ENCODE assay signal across 19 mouse cellular contexts in the genomic region with DNA sequence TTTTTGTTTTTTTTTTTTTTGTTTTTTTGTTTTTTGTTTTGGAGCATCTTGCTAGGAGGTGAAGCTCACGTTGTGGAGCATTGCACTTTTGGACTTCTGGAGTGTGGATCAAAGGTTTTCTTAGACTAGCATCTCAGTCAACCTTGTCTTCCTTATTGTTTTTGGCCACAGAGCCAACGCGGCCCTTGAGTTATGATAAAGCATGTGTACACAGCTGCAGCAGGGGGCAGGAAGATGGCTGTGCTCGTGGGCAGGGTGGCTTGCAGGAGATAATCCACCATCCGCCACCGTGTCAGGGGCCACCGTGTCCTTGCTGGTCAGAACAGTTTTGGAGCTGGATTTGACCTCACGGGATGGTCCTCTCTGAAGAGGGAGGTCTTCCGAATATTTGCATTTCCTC. TPM values are rescaled to one million over a fixed set of nuclear protein-coding genes. Genes with fewer than 3 reads are reported as not detected.
A peak's percentile ranks its signal among the peaks of the same experiment; 100 is the strongest.
DNase-seq lines count a peak whose midpoint lies in the region; ATAC-seq and TF ChIP-seq lines count a peak whose summit lies in the region.
"Had no signal": no experiment of that assay in that cellular context is flagged by ENCODE, and none has a peak within 500 bp of the region (broad histone marks: within the 10 kb centered on the region; RNA-seq: fewer than 3 reads in every experiment).

No protein-coding gene starts in this region.

- no peaks in the 10 kb centered on the region for H3K27me3 ChIP-seq in heart, embryonic 11.5 days (ENCODE audit: control insufficient read depth, insufficient read depth, low read length)
- H3K27me3 ChIP-seq: CH12.LX; limb, embryonic 12.5 days had no signal

- 41% methylated on average over 9 of the region's 9 CpGs for WGBS in heart, embryonic 11.5 days (ENCODE audit: insufficient replicate concordance)

- no peak overlapping the region for H3K27ac ChIP-seq in heart, embryonic 11.5 days (ENCODE audit: low read depth, low read length)
- no peak overlapping the region for H3K27ac ChIP-seq in gastrocnemius, adult 2 months
- H3K27ac ChIP-seq: hindbrain, postnatal 0 days; limb, embryonic 12.5 days; liver, embryonic 12.5 days had no signal

- no peak for DNase-seq in heart, adult 18-20 months
- DNase-seq in kidney, postnatal 10 days, result peak; percentile 35
- no peak for DNase-seq in kidney, adult 11 months
- DNase-seq in ovary, adult 18-20 months (ENCODE audit: low spot score), result peak; percentile 65
- DNase-seq in ovary, postnatal 10 days (ENCODE audit: low spot score), result no peak
- DNase-seq in gastrocnemius, adult 2 months, result no peak
- DNase-seq: adrenal gland, postnatal 14 days; cerebellum, adult 9-11 months; lung, adult 2 months; retina, postnatal 1 day; thymus, postnatal 36 days had no signal

- ATAC-seq in heart, embryonic 11.5 days (replicated peaks; ENCODE audit: insufficient number of reproducible peaks, low FRiP score, low TSS enrichment), result no peak
- ATAC-seq: hindbrain, postnatal 0 days; liver, embryonic 12.5 days had no signal

- no peak overlapping the region for H3K4me3 ChIP-seq in heart, embryonic 11.5 days (ENCODE audit: low read depth, low read length)
- H3K4me3 ChIP-seq in gastrocnemius, adult 2 months, result no peak overlapping the region
- H3K4me3 ChIP-seq: limb, embryonic 12.5 days; liver, embryonic 12.5 days; megakaryocyte, embryonic 14.5 days; myocyte had no signal

- H3K36me3 ChIP-seq in heart, embryonic 11.5 days (ENCODE audit: control insufficient read depth, insufficient read depth, low read length), result no peaks in the 10 kb centered on the region
- H3K36me3 ChIP-seq: limb, embryonic 12.5 days; liver, embryonic 12.5 days had no signal

- no peaks in the 10 kb centered on the region for H3K9me3 ChIP-seq in heart, embryonic 11.5 days (replicated peaks; ENCODE audit: control insufficient read depth, low read length)
- H3K9me3 ChIP-seq: limb, embryonic 12.5 days; liver, embryonic 12.5 days had no signal

- no peak overlapping the region for H3K9ac ChIP-seq in heart, embryonic 11.5 days (ENCODE audit: low read depth, low read length)
- H3K9ac ChIP-seq: limb, embryonic 12.5 days; liver, embryonic 12.5 days had no signal

- intact Hi-C loops in gastrocnemius, adult 2 months (cut with DNase I), result no loop called here

- no peak for TF ChIP-seq CTCF in gastrocnemius, adult 2 months (IDR thresholded peaks at IDR 0.05)

- H3K4me2 ChIP-seq in heart, embryonic 11.5 days, result 0 out of 2 replicates have a peak overlapping the region, but pooled peaks have one; percentile 19
- H3K4me2 ChIP-seq: limb, embryonic 12.5 days; liver, embryonic 12.5 days had no signal

- peaks cover 20% of the 10 kb centered on the region for H3K4me1 ChIP-seq in heart, embryonic 11.5 days (ENCODE audit: control insufficient read depth, insufficient read depth, low read length)
- H3K4me1 ChIP-seq: megakaryocyte, embryonic 14.5 days had no signal

RNA-seq across cellular contexts. Expression of a gene that starts 29.4 kb away (rescaled TPM):
- 56.6 and 56.8 TPM in 2 replicates for polyA plus RNA-seq in heart, embryonic 11.5 days (2014; fragmentation: Nextera tagmentation; extraction: Ambion mirVana)
- total RNA-seq in heart, adult 18-20 months (2021), result 10 to 100 TPM; 37.2 to 38.1 TPM
- total RNA-seq in gastrocnemius, adult 2 months (2021), result 10 to 100 TPM; 17.4 to 19.2 TPM
- total RNA-seq: MEL had no signal

Comparison
In these comparisons a context has a peak if more than half of its experiments do, and no peak if none do; other contexts are left out.
1. DNase-seq: peak in kidney, postnatal 10 days (single experiment) and ovary, adult 18-20 months (single experiment); none in heart, adult 18-20 months (0 of 2), kidney, adult 11 months (single experiment), ovary, postnatal 10 days (single experiment) and gastrocnemius, adult 2 months (single experiment).